In the genomic region with DNA sequence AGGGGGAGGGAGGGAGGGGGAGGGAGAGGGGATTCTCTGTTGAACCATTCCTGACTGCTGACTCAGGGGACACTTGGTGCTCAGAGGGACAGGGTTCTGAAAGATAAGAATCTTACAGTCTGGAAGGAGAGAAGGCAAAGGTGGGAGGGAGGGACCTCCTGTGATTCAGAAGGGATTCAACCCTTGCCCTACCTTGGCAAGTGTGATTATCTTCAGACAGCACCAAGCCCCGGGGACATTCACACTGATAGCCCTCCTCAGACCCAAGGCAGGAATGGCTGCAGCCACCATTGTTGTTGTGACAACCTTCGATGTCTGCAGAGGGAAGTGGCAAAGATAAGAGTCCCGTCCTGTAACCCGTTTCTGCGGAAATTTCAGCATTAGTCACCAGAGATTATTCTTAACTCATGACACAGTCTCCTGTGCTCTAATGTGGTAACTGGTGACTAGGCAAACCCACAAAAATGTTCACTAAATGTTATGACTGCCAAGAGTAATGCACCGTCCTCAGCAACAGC, we compare ENCODE assay signal across 10 mouse cellular contexts. TPM values are rescaled to one million over a fixed set of nuclear protein-coding genes. Genes with fewer than 3 reads are reported as not detected.
A peak's percentile ranks its signal among the peaks of the same experiment; 100 is the strongest.
DNase-seq lines count a peak whose midpoint lies in the region; ATAC-seq and TF ChIP-seq lines count a peak whose summit lies in the region.
"Had no signal": no experiment of that assay in that cellular context is flagged by ENCODE, and none has a peak within 500 bp of the region (broad histone marks: within the 10 kb centered on the region; RNA-seq: fewer than 3 reads in every experiment).

No protein-coding gene starts in this region.

- no peak overlapping the region for H3K4me2 ChIP-seq in heart, embryonic 15.5 days
- H3K4me2 ChIP-seq in myocyte (ENCODE audit: low read depth), result peak overlapping the region; percentile 85
- no peak overlapping the region for H3K4me2 ChIP-seq in midbrain, postnatal 0 days (ENCODE audit: low read depth, low read length, poor library complexity, severe bottlenecking)

- no peak overlapping the region for H3K27ac ChIP-seq in heart, embryonic 15.5 days
- no peak overlapping the region for H3K27ac ChIP-seq in midbrain, postnatal 0 days (ENCODE audit: low read depth, low read length)

- 9% methylated on average over 6 of the region's 6 CpGs for WGBS in heart, embryonic 15.5 days
- WGBS in midbrain, postnatal 0 days, result 73% methylated on average over 6 of the region's 6 CpGs

- no peaks in the 10 kb centered on the region for H3K27me3 ChIP-seq in heart, embryonic 15.5 days
- peaks cover 6% of the 10 kb centered on the region; the same call in 1 of the 2 replicates for H3K27me3 ChIP-seq in G1E (ENCODE audit: insufficient read depth, low read length)
- no peaks in the 10 kb centered on the region for H3K27me3 ChIP-seq in myocyte (ENCODE audit: control insufficient read depth, insufficient read depth, insufficient read length)
- H3K27me3 ChIP-seq in midbrain, postnatal 0 days (ENCODE audit: insufficient read depth, low read length), result no peaks in the 10 kb centered on the region

- no peak for TF ChIP-seq POLR2A in myocyte (IDR thresholded peaks at IDR 0.05; ENCODE audit: insufficient read length, low read depth)

- no peak for DNase-seq in heart, adult 8-10 months (ENCODE audit: low spot score)
- peak; percentile 5 for DNase-seq in G1E (ENCODE audit: low spot score)
- no peak for DNase-seq in cerebellum, postnatal 4 days (ENCODE audit: low spot score in 2 of 2)
- DNase-seq in midbrain, postnatal 0 days (ENCODE audit: low spot score), result no peak
- no peak for DNase-seq in frontal cortex, postnatal 36 days (ENCODE audit: low spot score in 2 of 2)
- DNase-seq: left cerebral cortex, postnatal 4 days had no signal

- H3K9me3 ChIP-seq in heart, embryonic 15.5 days (replicated peaks), result no peaks in the 10 kb centered on the region
- H3K9me3 ChIP-seq in G1E (replicated peaks), result no peaks in the 10 kb centered on the region
- H3K9me3 ChIP-seq in midbrain, postnatal 0 days (ENCODE audit: low read length), result no peaks in the 10 kb centered on the region

- peak; percentile 35 for ATAC-seq in heart, embryonic 15.5 days (replicated peaks; ENCODE audit: insufficient number of reproducible peaks, insufficient read depth, low FRiP score, low read depth)
- ATAC-seq in G1E (ENCODE audit: extremely low read depth, insufficient number of reproducible peaks, low FRiP score, poor library complexity, severe bottlenecking), result peak; percentile 75
- peak; percentile 82 for ATAC-seq in granulocyte monocyte progenitor cell, adult 5-6 weeks (replicated peaks; ENCODE audit: poor library complexity, severe bottlenecking)
- ATAC-seq in midbrain, postnatal 0 days (ENCODE audit: low FRiP score), result no peak

- no peak overlapping the region for H3K4me3 ChIP-seq in heart, embryonic 15.5 days
- H3K4me3 ChIP-seq in G1E (ENCODE audit: low read depth, low read length) (no peak overlapping the region), myocyte (no peak overlapping the region)
- no peak overlapping the region for H3K4me3 ChIP-seq in midbrain, postnatal 0 days (ENCODE audit: low read depth, low read length)

- H3K9ac ChIP-seq in heart, embryonic 15.5 days, result no peak overlapping the region
- H3K9ac ChIP-seq in midbrain, postnatal 0 days (replicated peaks; ENCODE audit: low read length, poor library complexity, severe bottlenecking), result no peak overlapping the region

- H3K36me3 ChIP-seq in heart, embryonic 15.5 days, result no peaks in the 10 kb centered on the region
- H3K36me3 ChIP-seq in G1E (replicated peaks) (no peaks in the 10 kb centered on the region), myocyte (ENCODE audit: control insufficient read depth, insufficient read depth) (no peaks in the 10 kb centered on the region)
- H3K36me3 ChIP-seq in midbrain, postnatal 0 days (ENCODE audit: insufficient read depth, low read length), result no peaks in the 10 kb centered on the region

- TF ChIP-seq CTCF in G1E (IDR thresholded peaks at IDR 0.05; ENCODE audit: low read depth, low read length), result no peak
- no peak for TF ChIP-seq CTCF in midbrain, postnatal 0 days (IDR thresholded peaks at IDR 0.05)

- H3K4me1 ChIP-seq in heart, embryonic 15.5 days (replicated peaks), result peaks cover 7% of the 10 kb centered on the region
- peaks cover 5% of the 10 kb centered on the region; the same call in 1 of the 2 replicates for H3K4me1 ChIP-seq in G1E (ENCODE audit: insufficient read depth, low read depth, low read length)
- H3K4me1 ChIP-seq in midbrain, postnatal 0 days (ENCODE audit: insufficient read depth, low read length), result no peaks in the 10 kb centered on the region

- H3K79me2 ChIP-seq in myocyte (ENCODE audit: control insufficient read depth, insufficient read depth), result no peaks in the 10 kb centered on the region

- H3ac ChIP-seq in myocyte (ENCODE audit: control insufficient read depth, insufficient read length), result no peak overlapping the region

TF ChIP-seq in myocyte, 11 proteins besides CTCF, POLR2A, EP300 and RAD21:
- TF ChIP-seq MAX (IDR thresholded peaks at IDR 0.05; ENCODE audit: low read depth) (no peak), CEBPB (IDR thresholded peaks at IDR 0.05; ENCODE audit: insufficient read depth, poor library complexity, severe bottlenecking) (peak; percentile 29; the same call in 1 of the 2 replicates)

RNA-seq across cellular contexts. Expression of gene Oit3, which starts 10.8 kb away (rescaled TPM):
- polyA plus RNA-seq in heart, embryonic 15.5 days (2015; fragmentation: Nextera tagmentation; extraction: Ambion mirVana), result 4.1 and 4.6 TPM in 2 replicates
- under 1 TPM in 1 of 4 experiments, not detected in 3; 0.31 TPM for total RNA-seq in heart, adult 8-10 months (2022)
- total RNA-seq in G1E (2014; fragmentation: Nextera tagmentation) (not detected in 2 replicates), G1E (2017) (0.35 and 0.44 TPM in 2 replicates)
- polyA plus RNA-seq in G1E (2012) (not detected in 2 replicates), myocyte (2012; fragmentation: generic; extraction: Trizol) (0.32 TPM)
- 1.8 TPM in 1 of 2 replicates, not detected in the other for total RNA-seq in granulocyte monocyte progenitor cell, adult 5-6 weeks (2014; fragmentation: Nextera tagmentation)
- total RNA-seq in granulocyte monocyte progenitor cell, adult 5-6 weeks (2017), result not detected in 2 replicates
- 0.11 TPM in 1 of 2 replicates, not detected in the other for total RNA-seq in midbrain, postnatal 0 days (2014; rRNA removed)
- polyA plus RNA-seq in midbrain, postnatal 0 days (2015; fragmentation: Nextera tagmentation; extraction: Ambion mirVana), result 0.05 TPM in 1 of 2 replicates, not detected in the other

RNA-seq across cellular contexts. Expression of gene Pla2g12b, which starts 27.3 kb away (rescaled TPM):
- 0.48 and 0.76 TPM in 2 replicates for polyA plus RNA-seq in heart, embryonic 15.5 days (2015; fragmentation: Nextera tagmentation; extraction: Ambion mirVana)
- total RNA-seq in heart, adult 8-10 months (2022), result not detected
- total RNA-seq in G1E (2014; fragmentation: Nextera tagmentation) (not detected in 2 replicates), G1E (2017) (not detected in 2 replicates)
- polyA plus RNA-seq in G1E (2012) (not detected in 2 replicates), myocyte (2012; fragmentation: generic; extraction: Trizol) (not detected)
- total RNA-seq in granulocyte monocyte progenitor cell, adult 5-6 weeks (2014; fragmentation: Nextera tagmentation), result not detected in 2 replicates
- not detected in 2 replicates for total RNA-seq in granulocyte monocyte progenitor cell, adult 5-6 weeks (2017)
- total RNA-seq in midbrain, postnatal 0 days (2014; rRNA removed), result not detected in 2 replicates
- not detected in 2 replicates for polyA plus RNA-seq in midbrain, postnatal 0 days (2015; fragmentation: Nextera tagmentation; extraction: Ambion mirVana)
- total RNA-seq: left cerebral cortex, postnatal 4 days had no signal
- polyA plus RNA-seq: embryonic facial prominence, embryonic 14.5 days had no signal

RNA-seq across cellular contexts. Expression of gene Gm10273, which starts 35.3 kb away (rescaled TPM):
- 1.3 and 7.0 TPM in 2 replicates for polyA plus RNA-seq in heart, embryonic 15.5 days (2015; fragmentation: Nextera tagmentation; extraction: Ambion mirVana)
- total RNA-seq in heart, adult 8-10 months (2022), result 100 to 1,000 TPM; 109 to 153 (median 139) TPM
- total RNA-seq in G1E (2014; fragmentation: Nextera tagmentation) (16.9 and 29.9 TPM in 2 replicates), G1E (2017) (91.5 and 111 TPM in 2 replicates)
- polyA plus RNA-seq in G1E (2012) (0.47 and 0.54 TPM in 2 replicates), myocyte (2012; fragmentation: generic; extraction: Trizol) (10.3 TPM)
- total RNA-seq in granulocyte monocyte progenitor cell, adult 5-6 weeks (2014; fragmentation: Nextera tagmentation), result 26.0 and 66.7 TPM in 2 replicates
- 104 TPM in 2 replicates for total RNA-seq in granulocyte monocyte progenitor cell, adult 5-6 weeks (2017)
- 4.3 and 6.9 TPM in 2 replicates for total RNA-seq in midbrain, postnatal 0 days (2014; rRNA removed)
- 5.9 and 7.7 TPM in 2 replicates for polyA plus RNA-seq in midbrain, postnatal 0 days (2015; fragmentation: Nextera tagmentation; extraction: Ambion mirVana)
- polyA plus RNA-seq: embryonic facial prominence, embryonic 14.5 days had no signal
